Mouse (Mus musculus) forebrain, embryonic 15.5 days (tissue): ENCODE measurements around the gene Alkbh7. TPM values are rescaled to one million over a fixed set of nuclear protein-coding genes. Genes with fewer than 3 reads are reported as not detected.
A peak's percentile ranks its signal among the peaks of the same experiment; 100 is the strongest.

Experiments used
- ATAC-seq: fragments of 200-750 bp; cut with Nextera tagmentation; replicated peaks from 2 replicates; pipeline ENCODE4 v1.8.0; 2017; ENCODE audit warnings: mild to moderate bottlenecking, moderate TSS enrichment, moderate library complexity
- H3K27ac ChIP-seq: fragments of 300-500 bp; sonication (generic); replicated peaks from 2 replicates; pipeline ENCODE4 v1.5.1; 2015; ENCODE audit warnings: mild to moderate bottlenecking, inconsistent platforms
- H3K27me3 ChIP-seq: fragments of 300-500 bp; sonication (generic); 2 replicates; pipeline ENCODE4 v1.6.1; 2015; ENCODE audit warnings: inconsistent platforms
- H3K36me3 ChIP-seq: fragments of 300-500 bp; sonication (generic); 2 replicates; pipeline ENCODE4 v1.6.1; 2015; ENCODE audit warnings: mild to moderate bottlenecking, inconsistent platforms
- H3K4me1 ChIP-seq: fragments of 300-500 bp; sonication (generic); 2 replicates; pipeline ENCODE4 v1.6.1; 2015; ENCODE audit warnings: inconsistent platforms
- H3K4me2 ChIP-seq: fragments of 300-500 bp; sonication (generic); replicated peaks from 2 replicates; pipeline ENCODE4 v1.6.1; 2015; ENCODE audit warnings: mild to moderate bottlenecking, inconsistent platforms
- H3K4me3 ChIP-seq: fragments of 300-500 bp; sonication (generic); 2 replicates; pipeline ENCODE4 v1.5.1; 2015; ENCODE audit warnings: mild to moderate bottlenecking, inconsistent platforms
- H3K9ac ChIP-seq: fragments of 300-500 bp; sonication (generic); replicated peaks from 2 replicates; pipeline ENCODE4 v1.6.1; 2015; ENCODE audit warnings: mild to moderate bottlenecking, inconsistent platforms
- H3K9me3 ChIP-seq: fragments of 300-500 bp; sonication (generic); 2 replicates; pipeline ENCODE4 v1.6.1; 2016; ENCODE audit warnings: inconsistent platforms
- WGBS: fragments of 180-500 bp; shearing (Covaris S2); methylation state at CpG from one replicate; pipeline ENCODE4 v1.1.7; 2015; ENCODE audit warnings: mixed read lengths; 5-methylcytosine and 5-hydroxymethylcytosine counted together
- polyA plus RNA-seq: library from polyadenylated mRNA; unstranded; fragments of >200 nt; fragmentation: Nextera tagmentation; extraction: Ambion mirVana; gene quantifications from 2 replicates; pipeline ENCODE4 v1.2.1, GENCODE M21; 2015

Gene Alkbh7
- polyA plus RNA-seq, 1 experiment from 2014 or later, result 46.2 TPM

DNA sequence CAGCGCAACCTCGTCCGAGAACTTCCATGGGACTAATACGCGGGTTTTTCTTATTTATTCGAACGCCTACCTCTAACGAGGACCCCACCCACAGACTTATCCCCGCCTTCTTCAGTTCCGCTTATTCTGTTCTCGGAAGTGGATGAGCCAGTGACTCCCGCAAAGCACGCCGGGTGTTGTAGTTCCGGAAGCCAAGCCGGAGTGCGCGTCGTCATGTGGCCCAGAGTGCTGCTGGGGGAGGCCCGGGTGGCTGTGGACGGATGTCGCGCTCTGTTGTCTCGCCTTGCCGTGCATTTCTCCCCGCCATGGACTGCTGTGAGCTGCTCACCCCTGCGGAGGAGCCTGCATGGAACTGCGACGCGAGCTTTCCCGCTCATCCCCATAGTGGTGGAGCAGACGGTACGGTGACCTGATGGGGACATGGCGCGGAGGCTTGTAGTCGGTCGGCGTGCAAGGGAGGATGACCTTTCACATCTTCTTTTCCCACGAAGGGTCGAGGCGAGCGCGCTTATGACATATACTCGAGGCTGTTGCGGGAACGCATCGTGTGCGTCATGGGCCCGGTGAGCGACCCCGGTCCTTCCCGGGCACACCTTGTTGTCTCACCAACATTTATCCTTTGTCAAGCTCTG lies 6.9 kb upstream of the Alkbh7 start, which contains the start of gene Clpp:
Gene Clpp, plus strand, starts transcription at position 191 of the 632 bp plus-strand sequence.
- under 1% methylated on average over 52 of the region's 52 CpGs for WGBS

GRCm38 (mm10) chr17:56990966-56991365 lies 6.2 kb upstream of the Alkbh7 start:
- Histone ChIP-seq H3K4me3 (peak overlapping the region; percentile 93), H3K4me2 (peak overlapping the region; percentile 79), H3K9ac (peak overlapping the region; percentile 80), H3K9me3 (no peaks in the 10 kb centered on the region), H3K4me1 (peaks cover 16% of the 10 kb centered on the region), H3K27me3 (no peaks in the 10 kb centered on the region), H3K27ac (no peak overlapping the region), H3K36me3 (peaks cover 32% of the 10 kb centered on the region)
- ATAC-seq, result no peak
- WGBS, result 62% methylated on average over 2 of the region's 2 CpGs

More for the DNA sequence above, 6.9 kb upstream of the Alkbh7 start, which contains the start of gene Clpp:
- Histone ChIP-seq H3K4me3 (peak within 1 kb of the TSS; percentile 93), H3K36me3 (peaks cover 25% of the 10 kb centered on the region), H3K4me1 (peaks cover 16% of the 10 kb centered on the region), H3K27ac (peak within 1 kb of the TSS; percentile 90), H3K9ac (peak within 1 kb of the TSS; percentile 80), H3K9me3 (no peaks in the 10 kb centered on the region), H3K4me2 (peak within 1 kb of the TSS; percentile 79), H3K27me3 (no peaks in the 10 kb centered on the region)
- peak; percentile 98 for ATAC-seq

DNA sequence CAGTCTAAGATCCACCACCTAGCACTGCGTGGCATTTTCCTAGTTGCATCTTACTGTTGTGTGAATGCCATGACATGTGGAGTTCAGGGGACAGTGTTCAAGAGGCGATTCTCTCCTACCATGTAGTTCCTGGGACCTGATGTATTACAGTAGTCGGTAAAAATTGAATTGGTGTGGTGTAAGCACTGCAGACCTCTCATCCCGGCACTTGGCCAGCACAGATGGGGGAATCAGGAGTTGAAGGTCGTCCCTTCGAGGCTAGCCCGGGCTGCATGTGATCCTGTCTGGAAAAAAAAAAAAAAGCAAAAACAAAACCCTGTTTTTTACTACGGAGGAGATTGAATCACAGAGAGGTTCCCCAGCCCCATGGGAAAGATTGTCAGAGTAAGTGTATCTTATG lies 2.1 kb upstream of the Alkbh7 start:
- Histone ChIP-seq H3K27me3 (no peaks in the 10 kb centered on the region), H3K9ac (no peak overlapping the region), H3K9me3 (no peaks in the 10 kb centered on the region), H3K4me2 (no peak overlapping the region), H3K27ac (no peak overlapping the region), H3K4me1 (peaks cover 30% of the 10 kb centered on the region), H3K4me3 (no peak overlapping the region), H3K36me3 (peaks cover 42% of the 10 kb centered on the region)
- whole genome bisulfite sequencing, result 92% methylated on average over 8 of the region's 8 CpGs
- no peak for ATAC-seq

DNA sequence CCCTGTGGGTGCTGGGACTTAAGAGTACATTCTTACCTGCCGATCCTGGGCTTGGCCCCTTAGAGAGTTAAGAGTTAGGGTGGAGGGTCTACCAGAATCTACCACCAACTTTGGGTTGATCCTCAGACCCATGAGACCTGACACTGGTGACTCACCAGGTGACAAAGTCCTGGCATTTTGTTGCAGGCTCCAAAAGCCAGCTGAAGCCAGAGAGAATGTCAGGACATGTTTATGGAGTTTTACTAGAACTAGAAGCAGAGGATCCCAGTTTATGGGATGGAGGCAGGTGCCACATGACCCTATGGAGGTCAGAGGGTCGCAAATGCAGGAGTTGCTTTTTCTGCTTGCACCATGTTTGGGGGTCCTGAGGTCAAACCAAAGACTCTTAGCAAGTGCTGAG lies 633 bp upstream of the Alkbh7 start:
- H3K9me3 ChIP-seq, result no peaks in the 10 kb centered on the region
- no peak overlapping the region for H3K27ac ChIP-seq
- 80% methylated on average over 2 of the region's 2 CpGs for WGBS
- H3K36me3 ChIP-seq, result peaks cover 42% of the 10 kb centered on the region
- H3K4me2 ChIP-seq, result peak overlapping the region; percentile 57
- no peak overlapping the region for H3K9ac ChIP-seq
- H3K4me1 ChIP-seq, result peaks cover 23% of the 10 kb centered on the region
- H3K27me3 ChIP-seq, result no peaks in the 10 kb centered on the region
- ATAC-seq, result no peak; the same call in 1 of the 2 replicates
- peak overlapping the region; percentile 80; the same call in 1 of the 2 replicates for H3K4me3 ChIP-seq

- Histone ChIP-seq H3K36me3 (peaks cover 44% of the 10 kb centered on the region), H3K4me1 (peaks cover 17% of the 10 kb centered on the region), H3K27ac (no peak overlapping the region), H3K4me2 (no peak overlapping the region), H3K9ac (no peak overlapping the region), H3K9me3 (no peaks in the 10 kb centered on the region), H3K27me3 (no peaks in the 10 kb centered on the region), H3K4me3 (no peak overlapping the region)
- WGBS, result 97% methylated on average over 9 of the region's 9 CpGs
- no peak for ATAC-seq
Observed at GRCm38 (mm10) chr17:56999414-56999813, 2.3 kb downstream of the Alkbh7 start.

- H3K9me3 ChIP-seq, result no peaks in the 10 kb centered on the region
- H3K4me3 ChIP-seq, result no peak within 1 kb of the TSS
- no peak within 1 kb of the TSS for H3K27ac ChIP-seq
- 91% methylated on average over 9 of the region's 9 CpGs for WGBS
- no peak within 1 kb of the TSS for H3K9ac ChIP-seq
- H3K4me2 ChIP-seq, result no peak within 1 kb of the TSS
- H3K27me3 ChIP-seq, result no peaks in the 10 kb centered on the region
- peaks cover 17% of the 10 kb centered on the region for H3K4me1 ChIP-seq
- peaks cover 42% of the 10 kb centered on the region for H3K36me3 ChIP-seq
- no peak for ATAC-seq
Observed at GRCm38 (mm10) chr17:56999968-57000609, 3.0 kb downstream of the Alkbh7 start, which contains the start of gene Pspn. Gene Pspn, minus strand, starts transcription at chr17:57000018.

DNA sequence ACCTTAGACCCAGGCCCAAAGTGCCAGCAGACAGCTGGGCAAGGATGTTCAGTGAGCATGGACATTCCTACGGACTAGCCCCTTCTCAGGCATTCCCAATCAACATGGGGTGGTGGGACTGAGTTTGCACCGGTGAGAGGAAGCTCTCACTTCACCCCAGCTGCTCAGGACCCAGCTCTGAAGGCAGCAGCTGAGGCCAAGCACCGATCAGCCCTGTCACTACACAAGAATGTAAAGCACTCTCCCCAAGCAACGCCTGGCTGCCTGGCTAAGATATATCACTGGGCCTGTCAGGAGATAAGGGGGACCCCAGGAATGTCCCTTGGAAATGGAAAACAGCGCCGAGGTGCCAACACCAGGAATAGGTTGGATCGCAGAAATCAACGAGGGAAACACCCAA lies 4.1 kb downstream of the Alkbh7 start:
- Histone ChIP-seq H3K4me3 (no peak overlapping the region), H3K4me2 (no peak overlapping the region), H3K36me3 (peaks cover 42% of the 10 kb centered on the region), H3K4me1 (peaks cover 17% of the 10 kb centered on the region), H3K27ac (no peak overlapping the region), H3K9ac (no peak overlapping the region), H3K9me3 (no peaks in the 10 kb centered on the region), H3K27me3 (no peaks in the 10 kb centered on the region)
- 78% methylated on average over 8 of the region's 8 CpGs for WGBS
- no peak for ATAC-seq

DNA sequence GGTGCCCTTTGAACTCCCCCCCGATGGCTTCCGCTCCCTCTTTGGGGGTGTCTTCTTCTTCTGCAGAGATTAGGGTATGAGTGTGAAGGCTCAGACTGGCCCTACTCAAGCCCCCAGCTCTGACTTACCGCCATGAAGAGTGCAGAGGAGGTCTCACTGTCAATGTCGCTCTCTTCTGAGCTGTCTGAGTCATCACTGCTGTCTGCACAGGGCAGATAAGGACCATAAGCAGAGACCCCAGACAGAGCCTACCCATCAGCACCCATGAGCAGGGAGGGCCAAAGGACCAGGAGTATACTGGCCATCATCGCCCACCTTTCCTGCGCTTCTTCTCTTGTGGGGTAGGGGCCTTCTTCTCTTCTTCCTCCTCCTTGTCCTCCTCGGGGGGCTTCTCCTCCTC lies 6.9 kb downstream of the Alkbh7 start:
- Histone ChIP-seq H3K4me2 (no peak overlapping the region), H3K4me3 (no peak overlapping the region), H3K36me3 (peaks cover 60% of the 10 kb centered on the region), H3K27me3 (no peaks in the 10 kb centered on the region), H3K27ac (no peak overlapping the region), H3K9ac (no peak overlapping the region), H3K4me1 (no peaks in the 10 kb centered on the region), H3K9me3 (no peaks in the 10 kb centered on the region)
- no peak for ATAC-seq
- 95% methylated on average over 7 of the region's 7 CpGs for WGBS

DNA sequence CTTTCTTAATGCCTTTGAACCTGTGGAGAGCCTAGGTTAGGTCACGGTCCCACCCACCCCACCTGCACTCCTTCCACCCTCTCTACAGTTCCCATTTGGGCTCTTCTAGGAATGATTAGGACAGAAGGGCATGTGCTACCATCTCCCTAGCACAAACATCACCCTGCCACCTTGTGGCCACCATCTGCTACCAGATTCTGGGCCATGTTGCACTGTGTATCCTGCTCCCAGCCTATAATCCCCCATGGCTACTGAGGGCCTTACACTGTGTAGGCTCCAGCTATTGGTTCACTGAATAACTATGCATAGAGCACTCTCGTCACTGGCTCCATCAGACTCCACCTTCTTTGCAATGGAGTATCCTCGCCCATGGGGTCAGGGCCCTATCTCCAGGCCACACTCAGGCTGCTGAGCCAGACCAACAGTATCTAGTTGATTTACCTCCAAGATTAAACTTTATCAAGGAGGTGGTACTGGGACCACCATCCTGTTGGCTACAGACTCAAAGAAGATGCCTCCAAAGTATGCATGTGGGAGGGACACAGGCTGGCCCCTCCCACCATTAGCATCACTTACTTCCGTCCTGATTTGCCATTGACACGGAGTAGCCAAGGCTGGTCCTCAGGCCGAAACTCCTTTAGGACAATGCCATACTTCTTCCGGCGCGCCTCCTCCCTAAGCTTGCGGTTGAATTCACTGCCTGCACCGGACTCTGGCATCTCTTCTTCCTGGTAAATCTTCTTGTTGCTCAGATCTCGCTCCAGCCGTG lies 10.2 kb downstream of the Alkbh7 start:
- ATAC-seq, result no peak
- no peaks in the 10 kb centered on the region for H3K9me3 ChIP-seq
- H3K4me2 ChIP-seq, result no peak overlapping the region
- H3K4me1 ChIP-seq, result peaks cover 17% of the 10 kb centered on the region
- H3K27ac ChIP-seq, result no peak overlapping the region
- H3K36me3 ChIP-seq, result peaks cover 59% of the 10 kb centered on the region
- no peaks in the 10 kb centered on the region for H3K27me3 ChIP-seq
- WGBS, result 93% methylated on average over 13 of the region's 13 CpGs
- no peak overlapping the region for H3K4me3 ChIP-seq
- no peak overlapping the region for H3K9ac ChIP-seq

- peak; percentile 53 for ATAC-seq
- peaks cover 20% of the 10 kb centered on the region for H3K4me1 ChIP-seq
- WGBS, result under 1% methylated on average over 19 of the region's 19 CpGs
Observed at GRCm38 (mm10) chr17:57010911-57011235, 13.7 kb downstream of the Alkbh7 start.

GRCm38 (mm10) chr17:57011236-57012141 lies 14.3 kb downstream of the Alkbh7 start, which contains the start of the genes Gtf2f1 and Gm17949:
Gene Gtf2f1, minus strand, starts transcription at chr17:57011288.
Gene Gm17949, plus strand, starts transcription at chr17:57011469.
- peaks cover 23% of the 10 kb centered on the region for H3K36me3 ChIP-seq
- peaks cover 20% of the 10 kb centered on the region for H3K4me1 ChIP-seq
- no peaks in the 10 kb centered on the region for H3K9me3 ChIP-seq
- peak within 1 kb of the TSS; percentile 81 for H3K4me2 ChIP-seq
- H3K27ac ChIP-seq, result peak within 1 kb of the TSS; percentile 95
- H3K27me3 ChIP-seq, result no peaks in the 10 kb centered on the region
- H3K4me3 ChIP-seq, result peak within 1 kb of the TSS; percentile 79
- ATAC-seq, result peak; percentile 93
- H3K9ac ChIP-seq, result peak within 1 kb of the TSS; percentile 74
- under 1% methylated on average over 51 of the region's 51 CpGs for WGBS

More at GRCm38 (mm10) chr17:57010911-57011235, 13.7 kb downstream of the Alkbh7 start:
- H3K27ac ChIP-seq, result peak overlapping the region; percentile 95
- H3K4me3 ChIP-seq, result peak overlapping the region; percentile 79
- H3K9me3 ChIP-seq, result no peaks in the 10 kb centered on the region
- H3K9ac ChIP-seq, result peak overlapping the region; percentile 74
- peaks cover 29% of the 10 kb centered on the region for H3K36me3 ChIP-seq
- peak overlapping the region; percentile 81 for H3K4me2 ChIP-seq
- H3K27me3 ChIP-seq, result no peaks in the 10 kb centered on the region
